Mouse (Mus musculus) frontal cortex, adult 2 months (tissue): Measurements from ENCODE around the gene Gzf1. TPM values are rescaled to one million over a fixed set of nuclear protein-coding genes. Genes with fewer than 3 reads are reported as not detected.

ENCODE experiments used
- DNase-seq, 2 experiments: peaks; one replicate each; pipeline ENCODE4 v3.0.0; 2022; ENCODE audit warnings: low spot score in 1 of 2; ENCODE audit errors: extremely low spot score in 1 of 2
- polyA plus RNA-seq: library from polyadenylated mRNA; depleted of rRNA; stranded (reverse); fragments of >200 nt; gene quantifications from 2 replicates; pipeline ENCODE4 v1.2.3, GENCODE M21; 2012; rRNA removed

The Gzf1 gene
- polyA plus RNA-seq, 1 experiment, result 20.1 TPM

GRCm38 (mm10) chr2:148690781-148691180 is 10.0 kb downstream of the Gzf1 start:
- DNase-seq, result no peak

GRCm38 (mm10) chr2:148698571-148698970 is 17.7 kb downstream of the Gzf1 start:
- no peak for DNase-seq

- DNase-seq, result peak in 1 of 2 experiments; percentile 60
These were observed 25.8 kb downstream of the Gzf1 start for GRCm38 (mm10) chr2:148706409-148707201.

- no peak for DNase-seq
These were observed 26.3 kb downstream of the Gzf1 start for GRCm38 (mm10) chr2:148707202-148707530.

- DNase-seq, result no peak
These were observed 31.5 kb downstream of the Gzf1 start for GRCm38 (mm10) chr2:148712326-148712725.

- no peak for DNase-seq
These were observed 36.2 kb downstream of the Gzf1 start for GRCm38 (mm10) chr2:148717072-148717471.

- DNase-seq, result no peak
These were observed 38.6 kb downstream of the Gzf1 start for GRCm38 (mm10) chr2:148719271-148719995.

- peak in 1 of 2 experiments; percentile 20 for DNase-seq
These were observed 50.9 kb downstream of the Gzf1 start for GRCm38 (mm10) chr2:148731614-148732326.

GRCm38 (mm10) chr2:148732327-148733000 is 51.6 kb downstream of the Gzf1 start, which contains the start of gene Napb:
Napb (minus strand) TSS chr2:148732467.
- DNase-seq, result peak; percentile 96 to 97

Other genes starting within 250 kb of the Gzf1 start
- 4.1 and 4.4 TPM in 2 replicates for gene Cd93, start 237.5 kb upstream of the Gzf1 start, polyA plus RNA-seq
- 22.0 and 24.7 TPM in 2 replicates for gene Nxt1, start 8.4 kb upstream of the Gzf1 start, polyA plus RNA-seq
- 241 and 278 TPM in 2 replicates for gene Napb, start 51.4 kb downstream of the Gzf1 start, polyA plus RNA-seq
- gene Cstl1, start 69.3 kb downstream of the Gzf1 start, polyA plus RNA-seq, result 0.74 and 0.90 TPM in 2 replicates
- not detected in 2 replicates for gene Cst11, start 90.5 kb downstream of the Gzf1 start, polyA plus RNA-seq
- not detected in 2 replicates for gene 8030411F24Rik, start 101.0 kb downstream of the Gzf1 start, polyA plus RNA-seq
- gene Cst12, start 108.3 kb downstream of the Gzf1 start, polyA plus RNA-seq, result 0.99 and 1.4 TPM in 2 replicates
- gene Cst8, start 117.8 kb downstream of the Gzf1 start, polyA plus RNA-seq, result not detected in 2 replicates
- not detected in 2 replicates for gene Cst13, start 139.1 kb downstream of the Gzf1 start, polyA plus RNA-seq
- gene Cst9, start 154.1 kb downstream of the Gzf1 start, polyA plus RNA-seq, result not detected in 2 replicates
- not detected in 2 replicates for gene 9230104L09Rik, start 184.0 kb downstream of the Gzf1 start, polyA plus RNA-seq
- 4,774 and 5,236 TPM in 2 replicates for gene Cst3, start 194.7 kb downstream of the Gzf1 start, polyA plus RNA-seq